Mouse (Mus musculus) left cerebral cortex, postnatal 4 days (tissue): ENCODE results near the gene Ndufb6. TPM values are rescaled to one million over a fixed set of nuclear protein-coding genes. Genes with fewer than 3 reads are reported as not detected.

Experiments
- total RNA-seq, 2 experiments: library from RNA; stranded (reverse); gene quantifications; 2 replicates each; pipeline ENCODE4 v1.2.3; 2021

Gene Ndufb6
- total RNA-seq, 2 experiments from 2014 or later = 159 to 164 TPM

Other genes with a start within 250 kb of the Ndufb6 start
- gene Aco1, start 136.3 kb downstream of the Ndufb6 start, total RNA-seq = 10 to 100 TPM; 60.1 to 64.1 TPM
- 1 to 10 TPM; 3.3 to 4.0 TPM for gene Ddx58, start 39.6 kb downstream of the Ndufb6 start, total RNA-seq
- 10 to 100 TPM in 1 of 2 experiments, 1 to 10 TPM in 1; 9.0 to 19.4 TPM for gene Smim27, start 9.8 kb downstream of the Ndufb6 start, total RNA-seq
- 10 to 100 TPM; 22.3 to 24.3 TPM for gene Topors, start 9.6 kb downstream of the Ndufb6 start, total RNA-seq
- 1 to 10 TPM; 1.5 to 2.5 TPM for gene Tmem215, start 192.8 kb upstream of the Ndufb6 start, total RNA-seq